Mouse (Mus musculus): ENCODE measurements around the gene D130043K22Rik. TPM values are rescaled to one million over a fixed set of nuclear protein-coding genes. Genes with fewer than 3 reads are reported as not detected.
A peak's percentile ranks its signal among the peaks of the same experiment; 100 is the strongest.

D130043K22Rik gene
- total RNA-seq (2021) = under 1 TPM in 1 of 2 experiments, not detected in 1; 0.05 TPM
- long read RNA-seq, experiment 1 = 0 reads
- long read RNA-seq, experiment 2 = 0 reads

DNA sequence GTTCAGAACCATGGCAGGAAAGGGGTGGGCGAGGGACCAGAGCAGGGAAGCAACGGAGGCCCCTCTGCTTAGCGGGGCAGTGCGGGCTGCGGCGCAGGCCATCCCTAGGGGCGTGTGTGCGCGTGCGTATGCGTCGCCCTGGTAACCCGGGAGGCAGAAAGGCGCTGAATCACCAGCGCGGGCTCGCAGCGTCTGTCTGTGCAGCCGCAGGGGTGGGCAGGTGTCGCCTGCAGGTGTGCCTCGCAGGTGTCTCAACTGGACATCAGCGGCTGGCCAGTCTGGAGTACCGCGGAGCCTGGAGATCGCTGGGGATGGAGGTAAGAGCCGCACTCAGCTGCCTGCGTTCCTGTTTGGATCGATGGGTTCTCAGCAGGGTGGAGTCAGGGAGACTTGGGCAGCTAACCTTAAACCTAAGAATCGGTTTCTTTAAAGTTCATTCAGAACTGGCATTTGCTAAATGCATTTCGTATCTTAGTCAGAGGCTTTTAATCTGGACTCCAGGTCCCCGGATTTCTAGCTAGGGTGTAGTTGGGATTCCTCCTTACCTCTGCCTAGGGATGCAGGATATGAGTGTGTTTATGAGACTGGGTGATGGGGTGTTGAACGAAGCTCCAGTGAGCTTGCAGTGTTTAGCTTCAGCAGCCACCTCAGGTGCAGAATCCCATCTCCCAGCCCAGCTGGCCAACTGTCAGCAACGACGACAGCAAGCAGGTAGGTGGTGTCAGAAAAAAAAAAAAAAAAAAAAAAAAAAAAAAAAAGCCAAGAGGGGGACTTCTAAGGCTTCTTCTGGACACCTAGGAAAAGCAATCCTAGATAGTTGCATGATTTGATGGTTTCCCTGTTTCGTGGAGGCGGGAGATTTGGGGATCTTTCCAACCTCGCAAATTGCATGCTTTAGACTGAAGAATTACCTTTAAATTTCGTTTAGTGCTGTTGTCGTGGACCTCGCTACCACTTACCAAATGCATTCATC, at the start of gene D130043K22Rik:
Gene D130043K22Rik, plus strand, starts transcription at position 153 of the 973 bp plus-strand sequence.
- peak in 1 of 2 experiments; percentile 17 for DNase-seq

DNA sequence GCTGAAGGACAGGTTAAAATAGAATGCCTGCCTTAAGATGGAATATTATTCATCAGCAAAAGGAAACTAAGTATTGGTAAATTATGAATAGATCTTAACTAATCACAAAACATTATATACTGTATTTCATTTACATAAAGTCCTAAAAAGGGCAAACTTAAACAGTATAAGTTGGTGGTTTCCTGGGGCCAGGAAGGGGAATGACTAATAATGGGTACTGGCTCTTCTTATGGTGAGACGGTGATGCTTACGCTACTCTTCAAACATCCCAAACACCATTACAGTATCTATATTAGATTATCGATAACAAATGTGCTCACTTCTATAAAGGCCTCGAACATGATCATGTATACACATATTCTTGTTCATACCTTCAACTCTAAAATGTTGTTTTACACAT, 46.2 kb upstream of the D130043K22Rik start:
- no peak for DNase-seq

DNA sequence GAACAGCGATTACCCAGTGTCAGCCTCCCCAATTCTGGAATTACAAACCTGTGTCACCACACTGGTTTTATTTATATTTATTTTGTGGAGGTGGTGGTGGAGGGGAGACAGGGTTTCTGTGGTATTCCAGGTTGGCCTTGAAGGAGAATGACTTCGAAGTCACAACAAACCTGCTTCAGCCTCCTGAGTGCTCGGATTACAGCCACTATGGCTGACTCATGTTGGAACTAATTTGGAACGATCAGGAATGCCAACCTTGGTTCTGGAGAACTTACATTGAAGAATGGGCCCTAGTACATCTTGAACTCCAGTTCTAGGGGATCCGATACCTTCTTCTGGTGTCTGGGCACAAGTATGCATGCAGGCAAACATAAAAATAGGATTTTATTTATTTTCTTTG, 45.6 kb upstream of the D130043K22Rik start:
- DNase-seq = peak in 1 of 2 experiments; percentile 46

DNA sequence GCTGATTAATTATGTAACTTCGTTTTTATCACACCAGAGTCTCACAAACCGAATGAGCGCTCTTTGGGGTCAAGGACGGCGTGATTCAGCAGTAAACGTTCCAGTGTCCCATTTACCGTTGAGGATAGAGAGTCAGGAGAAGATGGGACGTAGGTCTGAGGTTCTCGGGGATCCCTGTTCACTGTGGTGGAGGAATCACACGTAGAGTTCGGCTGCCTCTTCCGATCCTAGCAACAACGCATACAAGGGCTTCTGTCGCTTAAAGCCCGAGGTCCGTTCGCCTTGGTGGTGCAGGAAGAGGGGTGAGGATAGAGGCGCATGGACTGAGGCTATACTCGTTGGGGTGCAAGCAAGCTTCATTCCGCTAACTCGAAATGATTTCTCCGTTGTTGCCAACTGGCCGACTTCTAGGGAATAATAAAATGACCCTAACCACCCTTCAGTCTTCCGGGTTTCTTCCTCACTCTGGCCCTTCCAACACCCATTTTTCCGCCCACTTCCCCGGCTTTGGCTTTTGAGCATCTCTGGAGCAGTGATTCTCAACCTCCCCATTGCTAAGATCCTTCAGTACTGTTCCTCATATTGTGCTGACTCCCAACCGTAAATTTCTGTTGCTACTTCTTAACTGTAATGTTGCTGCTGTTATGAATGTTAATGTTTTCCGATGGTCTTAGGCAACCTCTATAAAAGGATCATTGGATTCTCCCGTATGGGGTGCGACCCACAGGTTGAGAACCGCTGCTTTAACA, 44.8 kb upstream of the D130043K22Rik start:
- DNase-seq = peak; percentile 60 to 81

DNA sequence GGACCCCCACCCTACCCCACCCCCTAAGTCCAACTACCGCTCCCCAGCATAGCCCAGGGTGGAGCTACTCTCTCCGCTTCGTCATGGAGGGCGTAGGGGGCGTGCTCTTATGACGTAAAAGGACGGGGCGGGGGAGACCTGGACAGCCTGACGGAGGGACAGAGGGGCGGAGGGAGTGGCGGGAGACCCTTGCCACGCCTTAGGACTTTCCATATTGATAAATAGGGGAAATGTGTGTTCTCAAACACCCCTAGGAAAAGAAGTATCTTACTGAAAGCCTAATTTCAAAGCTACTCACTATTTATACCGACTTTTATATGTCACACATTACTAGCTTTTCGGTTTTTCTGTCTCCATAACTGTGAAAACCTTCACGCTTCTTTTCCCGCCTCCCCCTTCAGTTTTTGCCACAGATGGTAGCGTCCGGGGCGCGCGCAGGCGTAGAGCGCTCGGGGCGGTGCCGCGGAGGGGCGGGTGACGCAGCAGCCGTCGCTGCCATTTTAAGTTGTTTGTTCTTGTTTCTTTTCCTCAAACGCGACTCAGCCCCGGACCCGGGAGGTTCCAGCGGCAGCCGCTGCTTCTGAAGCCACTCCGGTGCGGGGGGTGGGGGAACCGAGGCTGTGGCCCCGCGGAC, 44.1 kb upstream of the D130043K22Rik start:
- DNase-seq = peak; percentile 99

DNA sequence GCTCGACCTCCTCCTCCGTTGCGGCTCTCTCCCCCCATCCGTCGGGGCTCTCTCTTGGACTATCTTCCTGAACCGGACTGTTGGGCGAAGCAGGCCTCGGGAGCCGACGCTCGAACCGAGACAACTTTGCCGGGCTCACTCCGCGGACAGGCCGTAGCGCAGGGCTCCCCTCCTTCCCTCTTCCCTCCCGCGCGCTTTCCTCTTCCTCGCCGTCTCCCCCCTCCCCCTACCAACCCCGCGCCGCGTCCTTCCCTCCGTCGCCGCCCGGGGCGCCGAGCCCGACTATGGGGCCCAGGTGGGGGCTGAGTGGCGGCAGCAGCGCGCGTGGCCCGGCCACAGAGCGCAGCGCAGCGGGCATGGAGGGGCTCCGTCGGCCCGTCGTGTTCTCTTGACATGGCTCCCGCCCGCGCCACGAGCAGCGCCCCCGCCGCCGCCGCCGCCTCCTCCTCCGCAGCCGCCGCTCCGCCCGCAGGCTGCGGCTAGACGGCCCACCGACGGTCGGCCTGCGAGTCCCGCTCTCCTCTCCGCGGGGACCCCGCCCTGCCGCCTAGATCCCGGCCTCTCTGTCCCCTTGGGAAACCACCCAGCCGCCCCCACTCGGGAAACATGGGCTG, 43.5 kb upstream of the D130043K22Rik start, which contains the start of gene BC005537:
Gene BC005537, plus strand, starts transcription at position 350 of the 614 bp plus-strand sequence.
- peak; percentile 47 to 53 for DNase-seq

DNA sequence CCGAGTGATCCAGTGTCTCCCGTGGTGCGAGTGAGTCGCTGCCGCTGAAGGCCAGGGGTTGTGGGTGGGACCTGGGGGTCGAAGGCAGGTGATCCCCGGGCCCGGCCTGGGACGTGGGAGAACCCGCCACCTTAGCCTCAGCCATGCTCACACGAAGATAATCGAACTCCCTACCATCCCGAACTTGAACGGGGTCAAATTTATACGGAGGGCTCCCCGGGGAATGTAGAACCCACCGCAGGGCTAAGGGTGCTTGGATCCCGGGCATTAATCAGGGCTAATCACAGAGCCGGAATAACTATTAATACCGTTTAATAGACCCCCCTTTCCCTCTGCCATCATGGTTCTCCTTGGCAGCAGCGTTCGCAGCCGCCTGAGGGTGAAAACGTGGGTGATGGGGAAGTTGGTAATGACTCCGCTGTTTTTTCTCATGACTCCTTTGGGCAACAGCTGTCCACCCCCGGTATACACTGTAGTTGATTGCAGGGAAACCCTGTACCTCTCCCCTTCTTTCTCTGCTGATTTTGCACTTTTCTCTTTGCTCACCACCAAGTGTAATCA, 42.7 kb upstream of the D130043K22Rik start:
- peak; percentile 55 to 58 for DNase-seq

DNA sequence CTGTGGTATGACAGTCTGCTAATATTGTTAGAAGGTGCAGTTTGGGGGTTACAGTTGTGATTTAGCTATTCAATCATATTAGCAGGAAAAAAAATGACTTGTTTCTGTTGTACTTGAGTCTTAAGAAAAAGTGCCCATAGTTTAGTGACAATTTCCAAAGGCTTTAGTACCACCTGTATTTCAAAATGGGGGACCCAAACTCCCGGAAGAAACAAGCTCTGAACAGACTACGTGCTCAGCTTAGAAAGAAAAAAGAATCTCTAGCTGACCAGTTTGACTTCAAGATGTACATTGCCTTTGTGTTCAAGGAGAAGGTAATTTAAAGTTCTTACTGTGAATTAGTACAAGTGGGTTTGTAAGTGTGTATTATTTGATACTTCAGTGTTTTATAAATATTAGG, 41.7 kb upstream of the D130043K22Rik start:
- no peak for DNase-seq

DNA sequence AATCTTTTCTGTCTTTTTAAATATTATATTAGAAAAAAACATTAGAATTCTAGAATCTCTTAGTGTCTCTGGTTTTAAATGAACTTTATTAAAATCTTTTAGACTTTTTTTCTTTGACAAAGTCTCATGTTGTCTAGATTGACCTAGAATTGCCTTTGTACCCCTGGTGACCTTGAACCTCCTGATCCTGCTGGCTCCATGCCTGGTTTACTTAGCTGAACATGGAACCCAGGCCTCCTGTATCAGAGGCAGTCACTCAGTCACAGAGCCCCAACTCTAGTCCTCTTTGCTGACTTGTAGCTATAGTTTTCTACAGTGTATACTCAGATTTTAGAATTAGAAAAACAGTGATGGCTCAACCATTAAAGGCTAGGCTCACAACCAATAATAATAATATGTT, 38.9 kb upstream of the D130043K22Rik start:
- peak in 1 of 2 experiments; percentile 47 for DNase-seq

DNA sequence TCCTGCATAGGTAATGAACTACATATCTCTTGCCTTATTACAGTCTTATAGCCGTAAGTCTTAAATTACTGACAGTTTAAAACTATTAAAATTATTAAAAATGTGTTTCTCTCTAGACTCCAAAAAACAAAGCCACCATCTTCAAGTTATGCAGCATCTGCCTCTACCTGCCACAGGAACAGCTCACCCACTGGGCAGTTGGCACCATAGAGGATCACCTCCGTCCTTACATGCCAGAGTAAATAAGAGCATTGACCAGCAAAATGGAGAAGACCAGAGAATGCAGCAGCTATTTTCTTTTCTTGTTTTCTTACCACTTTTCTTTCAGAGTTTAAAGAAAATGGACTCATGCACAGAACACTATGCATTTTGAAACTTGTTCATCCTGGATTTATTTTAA, 32.4 kb upstream of the D130043K22Rik start:
- DNase-seq = no peak

DNA sequence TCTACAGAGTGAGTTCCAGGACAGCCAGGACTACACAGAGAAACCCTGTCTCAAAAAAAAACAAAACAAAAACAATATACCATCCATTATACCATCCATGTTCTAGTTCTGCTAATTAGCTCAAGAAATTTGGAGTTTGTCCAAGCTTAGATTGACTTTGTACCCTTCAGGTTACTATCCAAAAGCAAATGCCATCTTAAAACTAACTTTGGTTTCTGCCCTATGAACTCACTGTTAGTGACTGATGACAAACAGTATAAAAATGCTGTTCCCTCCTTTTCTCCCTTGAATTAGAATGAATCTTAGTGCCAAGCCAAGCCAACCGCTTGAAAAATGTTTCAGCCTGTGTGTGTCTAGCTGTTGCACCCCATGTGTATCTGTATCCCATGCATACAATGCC, 30.3 kb upstream of the D130043K22Rik start:
- no peak for DNase-seq

DNA sequence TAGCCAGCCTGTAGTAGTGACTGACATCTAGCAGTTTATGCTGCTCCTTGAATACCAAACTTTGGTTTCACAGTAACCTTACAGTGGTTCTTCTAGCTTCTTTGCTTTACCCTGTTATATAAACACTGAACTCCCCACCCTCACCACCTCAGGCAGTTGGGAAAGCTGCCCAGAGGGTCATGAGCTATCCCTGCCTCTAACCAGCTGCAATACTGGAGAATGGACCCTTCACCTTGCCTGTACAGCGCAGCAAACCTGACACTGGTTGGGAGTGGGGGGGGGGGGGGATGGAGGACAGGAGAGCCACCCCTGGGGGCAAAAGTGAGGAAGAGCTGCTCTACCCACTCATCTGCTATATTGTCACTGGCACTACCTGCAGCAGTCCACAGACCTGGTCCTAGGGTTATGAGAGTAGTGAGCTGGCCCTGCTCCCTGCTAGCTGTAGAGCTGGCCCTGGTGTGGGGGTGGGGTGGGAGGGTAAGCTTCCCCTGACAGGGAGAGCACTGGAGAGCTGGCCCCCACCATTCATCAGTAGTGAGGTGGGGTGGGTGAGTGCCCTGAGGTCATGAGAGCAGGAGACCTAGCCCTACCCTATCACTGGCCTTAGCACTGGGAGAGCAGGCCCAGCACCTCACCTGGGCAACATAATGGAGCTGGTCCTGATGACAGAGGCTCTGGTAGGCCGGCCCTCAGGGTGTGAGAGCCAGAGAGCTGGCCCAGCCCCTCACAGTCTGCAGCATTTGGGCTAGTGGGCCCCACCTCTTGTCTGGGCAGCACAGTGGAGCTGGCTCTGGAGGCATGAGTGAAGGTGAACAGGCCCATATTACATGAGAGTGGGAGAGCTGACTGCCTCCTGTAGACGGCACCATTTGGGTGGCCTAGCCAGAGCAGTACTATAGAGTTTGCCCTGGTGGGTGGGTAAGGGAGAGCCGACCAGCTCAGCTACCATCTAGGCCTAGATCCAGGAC, 28.5 kb upstream of the D130043K22Rik start:
- no peak for DNase-seq

DNA sequence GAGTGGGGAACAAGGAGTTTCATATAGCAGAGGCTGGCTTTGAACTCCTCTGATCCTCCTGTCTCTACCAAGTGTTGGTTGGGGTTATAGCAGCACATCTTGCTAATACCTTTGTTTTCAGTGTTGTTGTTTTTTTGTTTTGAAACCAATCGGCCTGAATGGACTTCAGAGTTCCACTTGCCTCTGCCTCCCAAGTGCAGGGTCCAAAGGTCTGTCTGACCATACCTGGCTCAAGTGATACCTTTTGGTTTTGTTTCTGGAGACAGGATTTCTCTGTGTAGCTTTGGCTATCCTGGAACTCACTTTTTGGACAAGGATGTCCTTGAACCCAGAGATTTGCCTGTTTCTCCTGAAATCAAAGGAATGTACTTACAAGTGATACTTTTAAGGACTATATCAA, 25.0 kb upstream of the D130043K22Rik start:
- DNase-seq = no peak

DNA sequence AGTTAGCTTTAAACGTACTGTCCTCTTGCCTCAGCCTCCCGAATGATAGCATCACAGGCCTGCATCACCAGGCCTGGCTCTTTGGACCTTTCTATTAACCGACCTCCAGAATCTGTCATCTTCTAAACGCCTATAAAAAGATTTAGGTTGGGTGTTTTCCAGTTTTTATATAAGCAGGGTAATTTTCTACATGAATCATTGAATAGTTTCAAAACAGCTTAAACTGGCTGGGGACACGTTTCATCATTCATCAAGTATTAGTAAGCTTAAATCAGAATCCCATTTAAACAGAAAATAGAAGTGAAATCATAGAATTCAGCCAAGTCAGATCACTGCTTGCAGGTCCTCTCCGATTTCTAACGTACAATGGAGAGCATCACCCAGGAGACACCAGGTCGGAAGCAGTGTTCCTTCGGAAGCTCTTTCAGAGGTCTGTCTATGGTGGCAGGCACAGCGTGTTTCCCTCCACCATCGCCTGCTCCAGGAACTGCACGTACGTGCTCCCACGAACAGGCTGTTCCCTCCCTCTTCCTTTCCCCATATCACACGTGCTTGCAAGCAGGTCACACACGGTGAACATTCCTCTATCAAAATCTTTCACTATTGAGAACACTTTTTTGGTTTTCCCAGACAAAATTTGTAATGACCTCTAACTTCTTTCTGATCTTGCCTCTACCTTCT, 22.1 kb upstream of the D130043K22Rik start:
- DNase-seq = peak in 1 of 2 experiments; percentile 39

DNA sequence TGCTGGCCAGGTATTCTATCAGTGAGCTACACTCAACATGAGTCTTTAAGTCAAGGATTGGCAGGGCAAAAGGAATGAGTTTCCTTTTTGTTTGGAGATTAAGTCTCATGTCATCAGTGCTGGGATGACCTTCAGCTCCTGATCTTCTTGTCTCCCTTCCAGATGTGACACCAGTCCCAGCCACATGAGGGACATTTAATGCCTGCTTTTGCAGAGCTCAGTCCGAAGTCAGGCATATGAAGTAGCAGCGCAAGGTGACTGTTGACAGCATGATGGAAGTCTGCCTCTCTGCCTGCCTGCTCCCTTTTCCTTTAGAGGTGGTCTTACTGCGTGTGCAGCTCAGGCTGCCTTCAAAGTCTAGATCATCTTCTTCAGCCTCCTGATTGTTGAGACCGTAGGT, 20.3 kb upstream of the D130043K22Rik start:
- DNase-seq = peak in 1 of 2 experiments; percentile 39

DNA sequence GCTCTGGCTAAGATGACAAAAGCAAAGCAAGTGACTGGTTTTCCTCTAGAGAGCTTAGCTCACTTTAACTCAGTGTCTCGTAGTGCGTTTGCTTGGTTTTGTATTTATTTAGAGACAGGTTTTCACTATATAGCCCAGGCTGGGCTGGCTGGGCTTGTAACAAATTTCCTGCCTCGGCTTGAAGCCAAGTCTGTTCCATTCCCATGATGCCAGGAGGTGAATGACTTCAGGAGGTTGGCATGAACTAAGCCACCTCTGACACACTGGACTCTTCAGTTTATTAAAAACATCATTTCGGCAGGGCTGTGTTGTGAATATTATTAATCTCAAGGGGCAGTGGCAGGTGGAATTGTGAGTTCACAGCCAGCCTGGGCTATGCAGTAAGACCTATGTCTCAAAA, 19.3 kb upstream of the D130043K22Rik start:
- peak in 1 of 2 experiments; percentile 51 for DNase-seq

DNA sequence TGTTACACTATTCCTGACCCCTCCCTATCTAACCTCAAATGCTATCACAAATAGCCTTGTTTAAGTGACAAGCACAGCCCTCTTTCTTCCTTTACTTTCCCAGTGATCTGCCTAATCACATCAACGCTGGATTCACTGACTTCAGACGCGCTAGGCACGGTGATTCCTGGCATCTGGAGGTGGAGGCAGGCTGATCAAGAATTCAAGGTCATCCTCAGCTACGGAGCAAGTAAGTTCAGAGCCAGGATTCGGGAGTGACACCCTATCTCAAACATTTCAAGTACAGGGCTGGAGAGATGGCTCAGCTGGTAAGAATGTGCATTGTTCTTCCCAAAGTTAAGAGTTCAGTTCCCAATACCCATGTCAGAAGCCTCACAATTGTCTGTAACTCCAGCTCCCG, 18.8 kb upstream of the D130043K22Rik start:
- no peak for DNase-seq

DNA sequence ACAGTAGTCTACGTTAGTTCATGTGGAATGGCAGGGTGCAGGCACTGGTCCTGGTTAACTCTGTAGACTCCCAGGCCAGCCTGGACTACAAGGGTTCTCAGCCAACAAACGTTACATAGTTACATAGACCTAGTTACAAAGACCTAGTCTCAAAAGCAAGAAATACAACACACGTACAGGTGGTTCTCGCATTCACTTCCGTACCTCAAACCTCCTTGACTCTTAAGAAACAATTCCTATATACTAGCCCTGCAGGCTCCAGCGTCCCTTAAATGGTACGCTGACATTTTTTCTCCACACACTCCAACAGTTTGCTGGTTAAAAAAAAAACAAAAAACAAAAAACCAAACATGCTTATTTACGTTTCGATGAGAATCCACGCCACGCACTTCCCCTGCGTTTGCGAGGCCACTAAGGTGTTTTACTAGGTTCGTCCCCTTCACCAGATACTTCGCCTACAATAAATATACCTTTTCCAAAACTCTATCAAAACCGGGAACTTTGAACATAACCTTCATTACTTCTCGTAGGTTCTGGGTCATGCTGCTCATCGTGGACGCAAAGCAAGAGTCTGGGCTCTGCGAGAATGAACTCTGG, 14.1 kb upstream of the D130043K22Rik start:
- peak in 1 of 2 experiments; percentile 49 for DNase-seq

Data from heart, adult 18-20 months (tissue).